Mouse (Mus musculus) lung, adult 2 months (tissue): ENCODE data around the gene Tjp1.

Source experiments
- CTCF ChIP-seq: fragments of 200-500 bp; IDR thresholded peaks from 2 replicates; pipeline ENCODE4 v1.5.1; 2011; ENCODE audit warnings: mild to moderate bottlenecking, low read length, control low read depth; ENCODE audit not compliant: insufficient read depth
- POLR2A ChIP-seq: fragments of 200-500 bp; IDR thresholded peaks from 2 replicates; pipeline ENCODE4 v1.6.1; 2011; ENCODE audit warnings: low read depth, mild to moderate bottlenecking, control low read depth, low read length, borderline replicate concordance; ENCODE audit errors: extremely low read depth

GRCm38 (mm10) chr7:65418366-65418911 is 109.1 kb downstream of the Tjp1 start:
- TF ChIP-seq CTCF = no peak
- TF ChIP-seq POLR2A = no peak
